Mouse (Mus musculus) forebrain, embryonic 11.5 days (tissue): Measurements from ENCODE around the gene Itfg1. TPM values are rescaled to one million over a fixed set of nuclear protein-coding genes. Genes with fewer than 3 reads are reported as not detected.
A peak's percentile ranks its signal among the peaks of the same experiment; 100 is the strongest.

ENCODE experiments used
- ATAC-seq: fragments of 200-750 bp; cut with Nextera tagmentation; replicated peaks from 2 replicates; pipeline ENCODE4 v1.8.0; 2017; ENCODE audit warnings: moderate TSS enrichment; ENCODE audit not compliant: low FRiP score
- DNase-seq: peaks from one replicate; pipeline ENCODE4 v3.0.0-alpha.2; 2017; ENCODE audit warnings: low spot score
- H3K27ac ChIP-seq: fragments of 300-500 bp; sonication (generic); 2 replicates; pipeline ENCODE4 v1.5.1; 2014; ENCODE audit warnings: low read depth, low read length
- H3K27me3 ChIP-seq: fragments of 300-500 bp; sonication (generic); 2 replicates; pipeline ENCODE4 v1.6.1; 2014; ENCODE audit warnings: mild to moderate bottlenecking, low read length, mixed read lengths; ENCODE audit not compliant: control insufficient read depth, insufficient read depth
- H3K36me3 ChIP-seq: fragments of 300-500 bp; sonication (generic); 2 replicates; pipeline ENCODE4 v1.6.1; 2014; ENCODE audit warnings: mild to moderate bottlenecking, low read length, moderate library complexity, mixed read lengths; ENCODE audit not compliant: control insufficient read depth, insufficient read depth
- H3K4me1 ChIP-seq: fragments of 300-500 bp; sonication (generic); replicated peaks from 2 replicates; pipeline ENCODE4 v1.6.1; 2014; ENCODE audit warnings: low read length, mixed read lengths; ENCODE audit not compliant: control insufficient read depth, insufficient read depth
- H3K4me2 ChIP-seq: fragments of 300-500 bp; sonication (generic); 2 replicates; pipeline ENCODE4 v1.6.1; 2014; ENCODE audit warnings: low read depth, mild to moderate bottlenecking, low read length, moderate library complexity, mixed read lengths; ENCODE audit not compliant: severe bottlenecking
- H3K4me3 ChIP-seq: fragments of 300-500 bp; sonication (generic); 2 replicates; pipeline ENCODE4 v1.5.1; 2014; ENCODE audit warnings: low read depth, low read length
- H3K9ac ChIP-seq: fragments of 300-500 bp; sonication (generic); 2 replicates; pipeline ENCODE4 v1.6.1; 2014; ENCODE audit warnings: low read length
- H3K9me3 ChIP-seq: fragments of 300-500 bp; sonication (generic); 2 replicates; pipeline ENCODE4 v1.6.1; 2016; ENCODE audit warnings: low read length, mixed read lengths; ENCODE audit not compliant: control insufficient read depth
- WGBS: fragments of 180-500 bp; shearing (Covaris S2); extraction: QIAGEN DNeasy Blood & Tissue Kit; methylation state at CpG from one replicate; pipeline ENCODE4 v1.1.7; 2014; 5-methylcytosine and 5-hydroxymethylcytosine counted together
- polyA plus RNA-seq: library from polyadenylated mRNA; unstranded; fragments of >200 nt; fragmentation: Nextera tagmentation; extraction: Ambion mirVana; gene quantifications from 2 replicates; pipeline ENCODE4 v1.2.1, GENCODE M21; 2014

The Itfg1 gene
- polyA plus RNA-seq, 1 experiment from 2014 or later: 86.1 TPM

DNA sequence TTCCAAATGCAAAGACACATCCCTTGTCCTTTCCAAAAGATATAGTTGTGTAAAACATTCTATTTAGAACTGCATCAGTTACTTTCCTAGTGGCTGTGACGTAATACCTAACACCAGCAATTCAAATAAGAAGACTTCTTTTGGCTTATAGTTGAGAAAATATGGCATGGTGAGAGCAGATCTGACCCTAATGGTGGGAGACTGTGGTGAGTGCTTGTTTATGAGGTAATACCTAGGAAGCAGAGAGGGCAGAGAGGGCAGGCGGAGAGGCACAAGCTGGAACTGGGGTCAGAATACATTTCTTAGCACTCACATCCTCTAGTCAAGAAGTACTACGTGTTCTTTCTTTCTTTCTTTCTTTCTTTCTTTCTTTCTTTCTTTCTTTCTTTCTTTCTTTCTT lies 52.4 kb downstream of the Itfg1 start:
- no peak for DNase-seq
- ATAC-seq: no peak
- H3K4me1 ChIP-seq: no peaks in the 10 kb centered on the region
- no peak overlapping the region for H3K4me3 ChIP-seq
- 89% methylated on average over 3 of the region's 3 CpGs for WGBS
- H3K4me2 ChIP-seq: no peak overlapping the region
- no peaks in the 10 kb centered on the region for H3K27me3 ChIP-seq
- no peaks in the 10 kb centered on the region for H3K9me3 ChIP-seq
- H3K9ac ChIP-seq: no peak overlapping the region
- no peaks in the 10 kb centered on the region for H3K36me3 ChIP-seq
- no peak overlapping the region for H3K27ac ChIP-seq

DNA sequence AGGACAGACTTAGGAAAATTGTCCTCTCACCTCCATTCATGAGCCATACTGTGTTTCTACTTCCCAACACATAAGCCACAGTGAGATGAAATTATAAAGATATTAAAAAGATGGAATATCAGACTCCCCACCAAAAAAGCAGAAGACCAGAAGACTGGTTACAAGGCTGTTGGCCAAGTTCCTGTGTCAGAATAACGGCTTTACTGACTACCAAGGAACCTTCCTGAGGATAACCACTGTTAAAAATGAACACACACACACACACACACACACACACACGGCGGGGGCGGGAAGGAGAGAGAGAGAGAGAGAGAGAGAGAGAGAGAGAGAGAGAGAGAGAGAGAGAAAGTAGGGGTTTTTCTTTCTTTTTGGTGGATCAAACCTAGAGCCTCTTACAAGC lies 52.8 kb downstream of the Itfg1 start:
- no peaks in the 10 kb centered on the region for H3K36me3 ChIP-seq

DNA sequence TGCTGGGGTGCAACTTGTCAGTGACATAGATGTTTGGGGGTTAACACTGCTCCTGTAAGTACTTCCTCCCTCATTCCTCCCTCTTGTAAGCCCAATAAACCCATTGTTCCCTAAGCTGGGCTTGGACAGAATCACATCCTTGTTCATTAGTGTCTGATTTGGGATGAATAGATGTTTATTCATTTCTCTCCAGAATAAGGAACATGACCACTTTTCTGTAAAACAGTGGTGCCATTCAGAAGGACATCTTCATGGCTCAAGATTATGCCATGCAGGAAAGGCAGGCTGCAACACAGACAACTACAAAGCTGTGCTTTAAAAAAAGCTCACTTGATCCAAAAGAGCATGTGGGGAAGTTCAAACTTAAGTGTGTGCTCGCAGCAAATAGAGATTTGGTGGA lies 55.2 kb downstream of the Itfg1 start:
- DNase-seq (no peak), ATAC-seq (no peak)
- no peaks in the 10 kb centered on the region for H3K36me3 ChIP-seq
- 72% methylated on average over 1 of the region's 1 CpGs for WGBS
- H3K27ac ChIP-seq: no peak overlapping the region
- no peaks in the 10 kb centered on the region for H3K9me3 ChIP-seq
- H3K27me3 ChIP-seq: no peaks in the 10 kb centered on the region
- no peak overlapping the region for H3K4me2 ChIP-seq
- no peak overlapping the region for H3K9ac ChIP-seq
- no peak overlapping the region for H3K4me3 ChIP-seq
- no peaks in the 10 kb centered on the region for H3K4me1 ChIP-seq

More for the DNA sequence above, 52.8 kb downstream of the Itfg1 start:
- 86% methylated on average over 3 of the region's 4 CpGs for WGBS
- DNase-seq (no peak), ATAC-seq (no peak)
- H3K4me1 ChIP-seq: no peaks in the 10 kb centered on the region
- no peak overlapping the region for H3K27ac ChIP-seq
- H3K9me3 ChIP-seq: no peaks in the 10 kb centered on the region
- no peak overlapping the region for H3K4me3 ChIP-seq
- no peak overlapping the region for H3K9ac ChIP-seq
- H3K27me3 ChIP-seq: no peaks in the 10 kb centered on the region
- H3K4me2 ChIP-seq: no peak overlapping the region

DNA sequence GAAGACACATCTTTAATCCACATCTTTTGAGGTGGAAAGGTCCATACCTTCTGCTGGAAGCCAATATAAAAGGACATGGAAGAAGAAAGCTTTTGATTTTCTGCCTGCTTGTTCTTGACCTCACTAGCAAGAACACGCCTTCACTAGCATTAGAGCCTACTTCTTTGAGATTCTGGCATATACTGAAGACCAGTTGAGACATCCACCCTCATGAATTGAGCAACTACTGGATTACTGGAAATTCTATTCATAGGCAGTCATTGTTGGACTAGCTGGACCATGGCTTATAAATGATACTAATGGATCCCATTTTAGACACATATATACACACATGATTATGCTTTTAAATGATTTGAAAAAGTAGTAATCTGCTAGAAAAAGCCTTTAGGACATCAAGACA lies 56.9 kb downstream of the Itfg1 start:
- Histone ChIP-seq H3K27me3 (no peaks in the 10 kb centered on the region), H3K9ac (no peak overlapping the region), H3K9me3 (no peaks in the 10 kb centered on the region), H3K4me1 (no peaks in the 10 kb centered on the region), H3K36me3 (no peaks in the 10 kb centered on the region), H3K4me2 (no peak overlapping the region), H3K27ac (no peak overlapping the region), H3K4me3 (no peak overlapping the region)
- DNase-seq (no peak), ATAC-seq (no peak)
- WGBS: 91% methylated on average over 1 of the region's 1 CpGs

DNA sequence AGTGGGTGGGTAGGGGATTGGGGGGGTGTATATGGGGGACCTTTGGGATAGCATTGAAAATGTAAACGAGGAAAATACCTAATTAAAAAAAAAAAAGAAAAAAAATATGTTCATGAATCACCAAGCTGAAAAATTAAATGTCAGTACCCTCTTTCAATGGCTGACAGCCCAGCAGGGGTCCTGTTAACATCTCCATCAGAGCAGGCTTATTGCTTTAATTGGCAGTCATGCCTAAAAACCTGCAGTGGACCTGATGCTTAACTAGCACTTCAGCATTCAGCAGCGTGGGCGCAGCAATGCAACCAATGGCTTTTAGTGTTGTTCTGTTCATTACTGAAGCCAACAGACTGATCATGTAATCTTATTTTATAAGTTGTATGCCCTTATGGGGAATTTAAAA lies 60.6 kb downstream of the Itfg1 start:
- 27% methylated on average over 3 of the region's 3 CpGs for WGBS
- Histone ChIP-seq H3K4me1 (no peaks in the 10 kb centered on the region), H3K36me3 (no peaks in the 10 kb centered on the region), H3K27me3 (no peaks in the 10 kb centered on the region), H3K9ac (no peak overlapping the region), H3K4me3 (no peak overlapping the region), H3K4me2 (no peak overlapping the region), H3K9me3 (no peaks in the 10 kb centered on the region), H3K27ac (no peak overlapping the region)
- ATAC-seq: no peak
- DNase-seq: peak; percentile 71

DNA sequence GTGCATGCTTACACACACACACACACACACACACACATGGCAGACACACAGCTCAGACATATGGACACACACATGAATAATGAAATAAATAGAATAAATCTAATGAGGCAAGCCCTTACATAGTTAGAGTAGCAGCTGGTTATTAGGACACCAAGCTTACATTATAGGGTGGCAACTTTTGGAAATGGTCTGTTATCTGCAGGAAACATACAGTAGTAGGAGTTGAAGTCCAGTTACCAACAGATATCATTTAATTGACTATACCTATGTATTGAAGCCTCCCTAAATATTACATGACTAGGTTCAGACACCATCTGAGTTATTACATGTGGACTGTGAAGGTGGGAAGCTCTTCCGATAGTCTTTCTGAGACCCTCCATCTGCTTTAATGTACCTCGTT lies 95.7 kb downstream of the Itfg1 start:
- no peak overlapping the region for H3K9ac ChIP-seq
- no peak overlapping the region for H3K4me2 ChIP-seq
- no peaks in the 10 kb centered on the region for H3K4me1 ChIP-seq
- no peaks in the 10 kb centered on the region for H3K9me3 ChIP-seq
- H3K4me3 ChIP-seq: no peak overlapping the region
- no peak overlapping the region for H3K27ac ChIP-seq
- no peaks in the 10 kb centered on the region for H3K36me3 ChIP-seq
- DNase-seq (no peak), ATAC-seq (no peak)
- H3K27me3 ChIP-seq: no peaks in the 10 kb centered on the region
- 94% methylated on average over 2 of the region's 2 CpGs for WGBS

DNA sequence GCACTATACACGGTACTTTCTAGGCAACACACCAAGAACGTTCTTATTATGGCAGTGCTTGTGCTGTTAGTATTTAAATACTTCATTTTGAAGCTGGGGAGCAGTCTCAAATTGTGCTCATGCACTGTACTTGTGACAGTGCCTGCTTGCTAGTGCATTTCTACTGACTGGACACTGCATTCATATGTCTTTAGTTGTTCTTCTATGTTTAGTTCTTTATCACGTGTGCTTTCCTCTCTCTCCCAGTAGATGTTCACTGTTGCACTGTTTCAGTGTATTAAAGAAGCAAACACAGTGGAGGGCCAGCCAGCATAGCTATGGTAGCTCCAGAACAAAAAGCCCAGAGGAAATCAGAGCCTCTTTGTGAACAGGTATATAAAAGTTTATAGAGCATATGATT lies 110.2 kb downstream of the Itfg1 start:
- Histone ChIP-seq H3K27me3 (no peaks in the 10 kb centered on the region), H3K9ac (no peak overlapping the region), H3K4me3 (no peak overlapping the region), H3K9me3 (no peaks in the 10 kb centered on the region), H3K27ac (no peak overlapping the region), H3K36me3 (no peaks in the 10 kb centered on the region), H3K4me2 (no peak overlapping the region), H3K4me1 (no peaks in the 10 kb centered on the region)
- 89% methylated on average over 3 of the region's 3 CpGs for WGBS
- ATAC-seq (no peak), DNase-seq (no peak)

DNA sequence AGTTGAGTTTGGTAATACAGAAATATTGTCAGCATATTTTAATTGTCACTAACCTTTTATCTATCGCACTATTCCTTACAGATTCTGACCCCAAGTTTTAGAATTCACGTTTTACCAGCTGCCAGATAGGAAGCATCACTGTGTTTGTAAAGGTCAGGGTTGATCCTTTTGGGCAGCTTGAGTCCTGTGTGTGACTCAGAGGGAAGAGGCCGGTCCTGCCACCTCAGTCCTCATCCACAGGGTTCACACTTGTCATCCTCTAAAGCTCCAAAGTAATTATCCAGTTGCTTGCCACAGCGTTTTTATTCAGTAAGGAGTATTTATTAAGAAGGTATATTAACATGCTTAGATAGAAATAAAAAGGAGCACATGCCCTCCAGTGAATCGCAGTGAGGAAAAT lies 123.5 kb downstream of the Itfg1 start:
- Histone ChIP-seq H3K4me1 (no peaks in the 10 kb centered on the region), H3K36me3 (no peaks in the 10 kb centered on the region), H3K27me3 (no peaks in the 10 kb centered on the region), H3K27ac (no peak overlapping the region), H3K4me2 (no peak overlapping the region), H3K9ac (no peak overlapping the region), H3K9me3 (no peaks in the 10 kb centered on the region), H3K4me3 (no peak overlapping the region)
- ATAC-seq (no peak), DNase-seq (no peak)
- 88% methylated on average over 5 of the region's 5 CpGs for WGBS

DNA sequence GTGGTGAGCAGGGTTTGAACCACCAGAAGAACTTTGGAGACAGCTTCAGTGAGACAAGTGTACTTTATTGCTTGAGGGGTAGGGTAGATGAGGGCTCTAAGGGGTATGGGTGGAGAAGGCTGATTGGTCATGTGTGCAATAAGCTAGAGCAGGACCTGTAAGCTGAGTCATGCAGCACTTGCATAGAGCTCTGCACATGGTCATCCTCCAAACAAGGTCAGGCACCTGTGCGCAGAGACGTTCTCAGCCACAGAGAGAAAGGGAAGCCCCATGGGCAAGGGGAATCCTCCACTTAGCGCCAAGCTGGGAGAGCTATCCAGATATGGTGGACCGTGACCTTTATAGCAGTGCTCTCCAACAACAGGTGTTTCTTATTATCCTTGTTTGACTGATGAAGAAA lies 124.0 kb downstream of the Itfg1 start:
- WGBS: 94% methylated on average over 4 of the region's 4 CpGs
- Histone ChIP-seq H3K4me2 (no peak overlapping the region), H3K27ac (no peak overlapping the region), H3K27me3 (no peaks in the 10 kb centered on the region), H3K36me3 (no peaks in the 10 kb centered on the region), H3K4me1 (no peaks in the 10 kb centered on the region), H3K9ac (no peak overlapping the region), H3K9me3 (no peaks in the 10 kb centered on the region), H3K4me3 (no peak overlapping the region)
- ATAC-seq (no peak), DNase-seq (no peak)
